Mouse (Mus musculus): Measurements from ENCODE around the gene Olfr348.

The Olfr348 gene

GRCm38 (mm10) chr2:36783976-36784375 is at the start of gene Olfr348:
Gene Olfr348, plus strand, starts transcription at chr2:36784276.
- in situ Hi-C loops (cut with MboI; ENCODE audit: low sequenced_read_pairs), result no loop called here

GRCm38 (mm10) chr2:36736226-36736625 is 47.9 kb upstream of the Olfr348 start:
- in situ Hi-C loops (cut with MboI; ENCODE audit: low sequenced_read_pairs), result loop anchor here (25.0 kb wide), 1 partner anchor 601 kb away; the partner anchor contains the start of gene Olfr368

- in situ Hi-C loops (cut with MboI; ENCODE audit: low sequenced_read_pairs), result no loop called here
Measured at GRCm38 (mm10) chr2:36790238-36790637, 6.2 kb downstream of the Olfr348 start, which contains the start of gene Olfr50. Gene Olfr50, plus strand, starts transcription at chr2:36790538.

- in situ Hi-C loops (cut with MboI; ENCODE audit: low sequenced_read_pairs), result no loop called here
Measured at GRCm38 (mm10) chr2:36816932-36817331, 32.9 kb downstream of the Olfr348 start, which contains the start of gene Olfr3. Gene Olfr3, minus strand, starts transcription at chr2:36817032.

Measured in CH12F3 (cell line).